Mouse (Mus musculus) forebrain, postnatal 0 days (tissue): Measurements from ENCODE around the gene Cmya5. TPM values are rescaled to one million over a fixed set of nuclear protein-coding genes. Genes with fewer than 3 reads are reported as not detected.

Experiments used
- ATAC-seq: fragments of 200-750 bp; cut with Nextera tagmentation; 2 replicates; pipeline ENCODE4 v1.8.0; 2017; ENCODE audit warnings: mild to moderate bottlenecking, moderate library complexity
- DNase-seq: peaks from one replicate; pipeline ENCODE4 v3.0.0-alpha.2; 2015
- H3K27ac ChIP-seq: fragments of 300-500 bp; sonication (generic); 2 replicates; pipeline ENCODE4 v1.5.1; 2014; ENCODE audit warnings: low read depth, mild to moderate bottlenecking, antibody characterized with exemption, low read length, moderate library complexity, mixed read lengths
- H3K27me3 ChIP-seq: fragments of 300-500 bp; sonication (generic); 2 replicates; pipeline ENCODE4 v1.6.1; 2014; ENCODE audit warnings: mild to moderate bottlenecking, low read length, mixed read lengths; ENCODE audit not compliant: insufficient read depth
- H3K36me3 ChIP-seq: fragments of 300-500 bp; sonication (generic); 2 replicates; pipeline ENCODE4 v1.6.1; 2014; ENCODE audit warnings: mild to moderate bottlenecking, moderate library complexity; ENCODE audit not compliant: insufficient read depth
- H3K4me1 ChIP-seq: fragments of 300-500 bp; sonication (generic); 2 replicates; pipeline ENCODE4 v1.6.1; 2014; ENCODE audit warnings: antibody characterized with exemption; ENCODE audit not compliant: insufficient read depth
- H3K4me2 ChIP-seq: fragments of 300-500 bp; sonication (generic); 2 replicates; pipeline ENCODE4 v1.6.1; 2014; ENCODE audit warnings: low read depth, mild to moderate bottlenecking, moderate library complexity
- H3K4me3 ChIP-seq: fragments of 300-500 bp; sonication (generic); 2 replicates; pipeline ENCODE4 v1.5.1; 2014; ENCODE audit warnings: low read depth, low read length, mixed read lengths
- H3K9ac ChIP-seq: fragments of 300-500 bp; sonication (generic); 2 replicates; pipeline ENCODE4 v1.6.1; 2014; ENCODE audit warnings: mild to moderate bottlenecking
- H3K9me3 ChIP-seq: fragments of 300-500 bp; sonication (generic); 2 replicates; pipeline ENCODE4 v1.6.1; 2016; ENCODE audit warnings: low read length
- CTCF ChIP-seq: sonication (generic); IDR thresholded peaks from 2 replicates; pipeline ENCODE4 v1.5.1; 2016; ENCODE audit warnings: antibody characterized with exemption, control low read depth, low read depth
- WGBS: fragments of 180-500 bp; shearing (Covaris S2); extraction: QIAGEN DNeasy Blood & Tissue Kit; methylation state at CpG from one replicate; pipeline ENCODE4 v1.1.7; 2014; 5-methylcytosine and 5-hydroxymethylcytosine counted together
- polyA plus RNA-seq: library from polyadenylated mRNA; unstranded; fragments of >200 nt; fragmentation: Nextera tagmentation; extraction: Ambion mirVana; gene quantifications from 2 replicates; pipeline ENCODE4 v1.2.1, GENCODE M21; 2015
- total RNA-seq: library from RNA; depleted of rRNA; stranded (reverse); fragments of >200 nt; gene quantifications from 2 replicates; pipeline ENCODE4 v1.2.3, GENCODE M21; 2014

Gene Cmya5
- total and polyA plus RNA-seq, 2 experiments from 2014 or later = 0.15 to 0.52 TPM

GRCm38 (mm10) chr13:93180351-93180750, 35.8 kb upstream of the Cmya5 start:
- Histone ChIP-seq H3K27me3 (no peaks in the 10 kb centered on the region), H3K9me3 (no peaks in the 10 kb centered on the region), H3K4me1 (no peaks in the 10 kb centered on the region), H3K4me2 (no peak overlapping the region), H3K4me3 (no peak overlapping the region), H3K36me3 (peaks cover 6% of the 10 kb centered on the region; the same call in 1 of the 2 replicates), H3K9ac (no peak overlapping the region), H3K27ac (no peak overlapping the region)
- 98% methylated on average over 1 of the region's 1 CpGs for WGBS
- TF ChIP-seq CTCF = no peak
- ATAC-seq (no peak), DNase-seq (no peak)

- H3K9ac ChIP-seq = no peak overlapping the region
- WGBS = 84% methylated on average over 2 of the region's 2 CpGs
Observed at GRCm38 (mm10) chr13:93179522-93179921, 35.0 kb upstream of the Cmya5 start.

GRCm38 (mm10) chr13:93177571-93177970, 33.0 kb upstream of the Cmya5 start:
- Histone ChIP-seq H3K4me2 (no peak overlapping the region), H3K27ac (no peak overlapping the region), H3K9ac (no peak overlapping the region), H3K36me3 (peaks cover 11% of the 10 kb centered on the region), H3K4me3 (no peak overlapping the region), H3K27me3 (no peaks in the 10 kb centered on the region), H3K4me1 (no peaks in the 10 kb centered on the region), H3K9me3 (no peaks in the 10 kb centered on the region)
- TF ChIP-seq CTCF = no peak
- DNase-seq (no peak), ATAC-seq (no peak)

More at GRCm38 (mm10) chr13:93179522-93179921, 35.0 kb upstream of the Cmya5 start:
- Histone ChIP-seq H3K4me1 (no peaks in the 10 kb centered on the region), H3K27ac (no peak overlapping the region), H3K9me3 (no peaks in the 10 kb centered on the region), H3K4me2 (no peak overlapping the region), H3K36me3 (peaks cover 8% of the 10 kb centered on the region; the same call in 1 of the 2 replicates), H3K27me3 (no peaks in the 10 kb centered on the region), H3K4me3 (no peak overlapping the region)
- no peak for TF ChIP-seq CTCF
- DNase-seq (no peak), ATAC-seq (no peak)

DNA sequence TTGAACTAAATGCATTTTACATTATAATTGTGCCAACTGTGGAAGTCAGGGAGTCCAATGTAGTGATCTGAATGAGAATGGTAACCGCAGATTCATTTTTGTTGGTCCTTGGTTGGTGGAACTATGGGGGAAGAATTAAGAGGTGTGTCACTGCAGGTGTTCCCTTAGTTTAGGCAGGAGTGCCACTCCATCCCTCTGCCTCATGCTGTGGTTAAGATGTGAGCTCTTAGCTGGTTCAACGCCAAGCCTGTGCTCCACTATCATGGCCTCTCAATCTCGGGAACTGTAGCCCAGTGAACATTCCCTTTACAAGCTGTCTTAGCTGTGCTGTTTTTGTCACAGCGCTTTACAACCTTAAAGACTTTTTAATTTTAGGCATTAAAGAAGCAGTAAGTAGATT, 18.8 kb upstream of the Cmya5 start:
- ATAC-seq = no peak
- 91% methylated on average over 4 of the region's 4 CpGs for WGBS

GRCm38 (mm10) chr13:93162456-93162855, 17.9 kb upstream of the Cmya5 start:
- DNase-seq (no peak), ATAC-seq (no peak)
- peaks cover 13% of the 10 kb centered on the region; the same call in 1 of the 2 replicates for H3K36me3 ChIP-seq
- no peak for TF ChIP-seq CTCF
- no peak overlapping the region for H3K27ac ChIP-seq
- no peaks in the 10 kb centered on the region for H3K27me3 ChIP-seq
- no peaks in the 10 kb centered on the region for H3K9me3 ChIP-seq
- H3K9ac ChIP-seq = no peak overlapping the region
- no peaks in the 10 kb centered on the region for H3K4me1 ChIP-seq
- H3K4me3 ChIP-seq = no peak overlapping the region
- H3K4me2 ChIP-seq = no peak overlapping the region

More for the DNA sequence above, 18.8 kb upstream of the Cmya5 start:
- H3K36me3 ChIP-seq = peaks cover 13% of the 10 kb centered on the region; the same call in 1 of the 2 replicates
- DNase-seq = no peak
- H3K4me3 ChIP-seq = no peak overlapping the region
- H3K9me3 ChIP-seq = no peaks in the 10 kb centered on the region
- no peaks in the 10 kb centered on the region for H3K27me3 ChIP-seq
- no peak overlapping the region for H3K9ac ChIP-seq
- H3K4me2 ChIP-seq = no peak overlapping the region
- no peaks in the 10 kb centered on the region for H3K4me1 ChIP-seq
- no peak for TF ChIP-seq CTCF
- no peak overlapping the region for H3K27ac ChIP-seq

DNA sequence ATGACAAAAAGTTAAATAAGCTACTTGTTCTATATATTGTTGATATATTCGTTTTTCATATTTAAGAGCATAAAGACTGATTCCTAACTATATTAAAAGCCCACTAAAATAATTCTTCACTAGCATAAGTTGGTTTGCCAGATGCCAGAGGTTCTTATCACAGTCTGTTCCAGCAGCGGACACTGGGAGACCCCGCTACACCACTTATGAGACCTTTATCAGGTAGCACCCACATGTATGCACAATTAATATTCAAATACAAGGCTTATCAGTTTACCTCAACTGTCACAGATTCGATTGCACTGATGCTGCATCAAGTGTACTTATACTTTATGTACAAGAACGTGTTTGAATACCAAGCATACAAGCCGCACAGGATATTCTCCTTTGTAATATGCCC, 13.7 kb upstream of the Cmya5 start:
- Histone ChIP-seq H3K9me3 (no peaks in the 10 kb centered on the region), H3K36me3 (peaks cover 3% of the 10 kb centered on the region; the same call in 1 of the 2 replicates), H3K27me3 (no peaks in the 10 kb centered on the region), H3K27ac (no peak overlapping the region), H3K4me2 (no peak overlapping the region), H3K4me3 (no peak overlapping the region), H3K4me1 (no peaks in the 10 kb centered on the region), H3K9ac (no peak overlapping the region)
- DNase-seq = no peak
- no peak for ATAC-seq
- no peak for TF ChIP-seq CTCF
- WGBS = 93% methylated on average over 6 of the region's 6 CpGs

DNA sequence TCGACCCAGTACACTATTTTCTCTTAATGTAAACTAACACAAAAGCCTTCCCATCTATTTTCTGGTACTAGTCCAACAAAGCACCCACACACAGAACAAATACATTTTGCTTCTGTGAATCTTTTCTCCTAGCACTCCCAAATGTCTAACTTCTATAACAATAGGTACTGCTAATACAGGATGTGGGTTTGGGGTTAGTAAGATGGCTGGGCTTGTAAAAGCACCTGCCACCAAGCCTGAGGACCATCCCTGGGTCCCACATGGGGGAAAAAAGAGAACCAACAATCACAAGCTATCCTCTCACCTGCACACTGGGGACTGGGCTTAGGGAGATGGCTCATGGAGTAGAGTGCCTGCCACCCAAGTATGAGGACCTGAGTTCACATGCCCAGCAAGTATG, 8.8 kb upstream of the Cmya5 start:
- H3K4me2 ChIP-seq = no peak overlapping the region
- no peaks in the 10 kb centered on the region for H3K27me3 ChIP-seq
- no peak overlapping the region for H3K4me3 ChIP-seq
- no peak overlapping the region for H3K27ac ChIP-seq
- WGBS = 85% methylated on average over 1 of the region's 1 CpGs
- no peaks in the 10 kb centered on the region for H3K4me1 ChIP-seq
- TF ChIP-seq CTCF = no peak
- no peaks in the 10 kb centered on the region for H3K9me3 ChIP-seq
- H3K36me3 ChIP-seq = peaks cover 10% of the 10 kb centered on the region
- DNase-seq = no peak
- H3K9ac ChIP-seq = no peak overlapping the region
- no peak for ATAC-seq
